Mouse (Mus musculus) liver, adult 2 months (tissue): ENCODE results near the gene Csf2. TPM values are rescaled to one million over a fixed set of nuclear protein-coding genes. Genes with fewer than 3 reads are reported as not detected.

ENCODE experiments used
- DNase-seq: peaks from one replicate; pipeline ENCODE4 v3.0.0-alpha.2; 2011; ENCODE audit warnings: low read depth, low spot score; ENCODE audit errors: extremely low read depth
- H3K27ac ChIP-seq: fragments of 200-500 bp; replicated peaks from 2 replicates; pipeline ENCODE4 v1.5.1; 2012; ENCODE audit warnings: low read depth, mild to moderate bottlenecking, control low read depth, inconsistent platforms, low read length; ENCODE audit not compliant: insufficient read depth
- H3K27me3 ChIP-seq: fragments of 200-500 bp; 2 replicates; pipeline ENCODE4 v1.6.1; 2012; ENCODE audit warnings: mild to moderate bottlenecking, moderate library complexity, low read length, inconsistent platforms; ENCODE audit not compliant: control insufficient read depth, insufficient read depth
- H3K36me3 ChIP-seq: fragments of 200-500 bp; 2 replicates; pipeline ENCODE4 v1.6.1; 2012; ENCODE audit warnings: low read length, inconsistent platforms; ENCODE audit not compliant: control insufficient read depth, insufficient read depth
- H3K4me1 ChIP-seq: fragments of 200-500 bp; 2 replicates; pipeline ENCODE4 v1.6.1; 2011; ENCODE audit warnings: low read length; ENCODE audit not compliant: control insufficient read depth, insufficient read depth
- H3K4me3 ChIP-seq: fragments of 200-500 bp; 2 replicates; pipeline ENCODE4 v1.5.1; 2011; ENCODE audit warnings: low read depth, mild to moderate bottlenecking, control low read depth, low read length, moderate library complexity; ENCODE audit not compliant: insufficient read depth
- H3K79me2 ChIP-seq: fragments of 200-500 bp; 2 replicates; pipeline ENCODE4 v1.6.1; 2012; ENCODE audit warnings: inconsistent platforms, mild to moderate bottlenecking, low read length, moderate library complexity; ENCODE audit not compliant: control insufficient read depth, insufficient read depth
- H3K9ac ChIP-seq: fragments of 200-500 bp; 2 replicates; pipeline ENCODE4 v1.6.1; 2012; ENCODE audit warnings: low read depth, mild to moderate bottlenecking, control low read depth, inconsistent platforms, low read length
- CTCF ChIP-seq: fragments of 200-500 bp; IDR thresholded peaks from 2 replicates; pipeline ENCODE4 v1.5.1; 2011; ENCODE audit warnings: low read depth, low read length, control low read depth
- POLR2A ChIP-seq: fragments of 200-500 bp; IDR thresholded peaks from 2 replicates; pipeline ENCODE4 v1.6.1; 2011; ENCODE audit warnings: low read length, control low read depth; ENCODE audit not compliant: insufficient read depth; ENCODE audit errors: extremely low read depth
- WGBS: fragments of 180-500 bp; shearing (Covaris S2); methylation state at CpG from one replicate; pipeline ENCODE4 v1.1.7; 2018; 5-methylcytosine and 5-hydroxymethylcytosine counted together
- polyA plus RNA-seq: library from polyadenylated mRNA; depleted of rRNA; stranded (reverse); fragments of >200 nt; gene quantifications from 2 replicates; pipeline ENCODE4 v1.2.3, GENCODE M21; 2012
- total RNA-seq: library from RNA; depleted of rRNA; stranded (reverse); fragments of >200 nt; gene quantifications from 2 replicates; pipeline ENCODE4 v1.2.3, GENCODE M21; 2014

Csf2 gene
- total and polyA plus RNA-seq, 2 experiments: not detected

- no peak for TF ChIP-seq POLR2A
- 85% methylated on average over 5 of the region's 5 CpGs for WGBS
- H3K27ac ChIP-seq: no peak overlapping the region
Observed at GRCm38 (mm10) chr11:54224475-54224986, 24.9 kb downstream of the Csf2 start.

GRCm38 (mm10) chr11:54223637-54224474, 25.6 kb downstream of the Csf2 start:
- Histone ChIP-seq H3K9ac (no peak overlapping the region), H3K27me3 (no peaks in the 10 kb centered on the region), H3K4me1 (no peaks in the 10 kb centered on the region), H3K27ac (no peak overlapping the region), H3K79me2 (no peaks in the 10 kb centered on the region), H3K4me3 (no peak overlapping the region), H3K36me3 (no peaks in the 10 kb centered on the region)
- TF ChIP-seq POLR2A: no peak
- no peak for TF ChIP-seq CTCF
- 79% methylated on average over 9 of the region's 9 CpGs for WGBS
- DNase-seq: no peak

More at GRCm38 (mm10) chr11:54224475-54224986, 24.9 kb downstream of the Csf2 start:
- Histone ChIP-seq H3K4me3 (no peak overlapping the region), H3K4me1 (no peaks in the 10 kb centered on the region), H3K9ac (no peak overlapping the region), H3K79me2 (no peaks in the 10 kb centered on the region), H3K36me3 (no peaks in the 10 kb centered on the region), H3K27me3 (no peaks in the 10 kb centered on the region)
- DNase-seq: no peak

GRCm38 (mm10) chr11:54219903-54220740, 29.3 kb downstream of the Csf2 start:
- Histone ChIP-seq H3K4me3 (no peak overlapping the region), H3K79me2 (no peaks in the 10 kb centered on the region), H3K27me3 (no peaks in the 10 kb centered on the region), H3K4me1 (no peaks in the 10 kb centered on the region), H3K27ac (no peak overlapping the region), H3K9ac (no peak overlapping the region), H3K36me3 (no peaks in the 10 kb centered on the region)
- TF ChIP-seq CTCF: no peak
- 46% methylated on average over 6 of the region's 6 CpGs for WGBS
- no peak for DNase-seq

GRCm38 (mm10) chr11:54219191-54219590, 30.3 kb downstream of the Csf2 start:
- no peak overlapping the region for H3K27ac ChIP-seq
- no peaks in the 10 kb centered on the region for H3K4me1 ChIP-seq
- no peak for TF ChIP-seq CTCF
- H3K27me3 ChIP-seq: no peaks in the 10 kb centered on the region
- DNase-seq: no peak
- no peak overlapping the region for H3K9ac ChIP-seq
- no peaks in the 10 kb centered on the region for H3K36me3 ChIP-seq
- no peaks in the 10 kb centered on the region for H3K79me2 ChIP-seq
- WGBS: 81% methylated on average over 1 of the region's 1 CpGs
- H3K4me3 ChIP-seq: no peak overlapping the region

GRCm38 (mm10) chr11:54217384-54217783, 32.1 kb downstream of the Csf2 start:
- Histone ChIP-seq H3K4me1 (no peaks in the 10 kb centered on the region), H3K36me3 (no peaks in the 10 kb centered on the region), H3K27me3 (no peaks in the 10 kb centered on the region), H3K9ac (no peak overlapping the region), H3K27ac (no peak overlapping the region), H3K79me2 (no peaks in the 10 kb centered on the region), H3K4me3 (no peak overlapping the region)
- TF ChIP-seq POLR2A (no peak), CTCF (no peak)
- 71% methylated on average over 7 of the region's 7 CpGs for WGBS
- no peak for DNase-seq
